In the genomic region with DNA sequence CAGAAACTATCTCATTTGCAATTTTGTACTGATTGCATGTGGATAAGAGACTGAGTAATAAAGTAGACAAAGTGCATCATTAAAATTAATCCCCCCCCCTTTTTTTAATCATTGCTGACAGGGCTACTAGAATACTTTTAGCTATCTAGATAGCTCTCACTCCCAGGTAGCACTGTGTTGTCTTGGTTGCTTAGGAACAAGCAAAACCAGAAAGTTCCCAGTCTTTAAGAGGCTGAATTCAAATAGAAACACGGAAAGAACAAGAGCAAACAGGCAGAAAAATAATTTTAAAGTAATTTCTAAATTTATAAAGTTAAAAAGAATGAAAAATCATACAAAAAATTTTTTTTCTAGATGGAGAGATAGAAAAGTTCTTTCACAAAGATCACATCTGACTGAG, we compare ENCODE assay signal across 27 mouse cellular contexts.
"Had no signal": no experiment of that assay in that cellular context is flagged by ENCODE, and none has a peak within 500 bp of the region (broad histone marks: within the 10 kb centered on the region; RNA-seq: fewer than 3 reads in every experiment).

No protein-coding gene starts in this region.

- H3K4me3 ChIP-seq: embryonic facial prominence, embryonic 10.5 days; embryonic facial prominence, embryonic 12.5 days; embryonic facial prominence, embryonic 13.5 days; embryonic facial prominence, embryonic 15.5 days; erythroblast, embryonic 14.5 days; forebrain, embryonic 10.5 days; forebrain, embryonic 12.5 days; forebrain, embryonic 13.5 days; forebrain, embryonic 15.5 days; gastrocnemius, adult 2 months; heart, adult 2 months had no signal

- H3K4me1 ChIP-seq: embryonic facial prominence, embryonic 10.5 days; embryonic facial prominence, embryonic 12.5 days; embryonic facial prominence, embryonic 13.5 days; embryonic facial prominence, embryonic 15.5 days; forebrain, embryonic 10.5 days; forebrain, embryonic 12.5 days; forebrain, embryonic 13.5 days; forebrain, embryonic 15.5 days had no signal

- H3K27me3 ChIP-seq: embryonic facial prominence, embryonic 12.5 days; embryonic facial prominence, embryonic 13.5 days; embryonic facial prominence, embryonic 15.5 days; forebrain, embryonic 12.5 days; forebrain, embryonic 13.5 days; forebrain, embryonic 15.5 days had no signal

- DNase-seq: cerebellum, adult 8-10 months; cerebellum, adult 9-10 months; cerebellum, adult 9-11 months; cerebellum, postnatal 10 days; cerebellum, postnatal 14 days; cerebellum, postnatal 25 days; cerebellum, postnatal 36 days; embryo, embryonic 11 days; forebrain, postnatal 0 days; gastrocnemius, adult 2 months; gastrocnemius, postnatal 10 days; gastrocnemius, postnatal 14 days; gastrocnemius, postnatal 25 days; gastrocnemius, postnatal 36 days; heart, adult 18-20 months; heart, adult 2 months had no signal

- H3K36me3 ChIP-seq: embryonic facial prominence, embryonic 10.5 days; embryonic facial prominence, embryonic 12.5 days; embryonic facial prominence, embryonic 13.5 days; embryonic facial prominence, embryonic 15.5 days; forebrain, embryonic 10.5 days; forebrain, embryonic 12.5 days; forebrain, embryonic 15.5 days had no signal

- H3K27ac ChIP-seq: embryonic facial prominence, embryonic 10.5 days; embryonic facial prominence, embryonic 12.5 days; embryonic facial prominence, embryonic 13.5 days; embryonic facial prominence, embryonic 15.5 days; forebrain, embryonic 10.5 days; forebrain, embryonic 12.5 days; forebrain, embryonic 13.5 days; forebrain, embryonic 15.5 days; gastrocnemius, adult 2 months; heart, adult 2 months had no signal

- H3K9me3 ChIP-seq: embryonic facial prominence, embryonic 10.5 days; embryonic facial prominence, embryonic 12.5 days; embryonic facial prominence, embryonic 13.5 days; embryonic facial prominence, embryonic 15.5 days; forebrain, embryonic 10.5 days; forebrain, embryonic 12.5 days; forebrain, embryonic 13.5 days; forebrain, embryonic 15.5 days had no signal

- ATAC-seq: forebrain, embryonic 13.5 days; forebrain, embryonic 14.5 days; forebrain, embryonic 15.5 days; forebrain, embryonic 16.5 days; forebrain, postnatal 0 days had no signal

- H3K4me2 ChIP-seq: embryonic facial prominence, embryonic 12.5 days; embryonic facial prominence, embryonic 13.5 days; embryonic facial prominence, embryonic 15.5 days; forebrain, embryonic 12.5 days; forebrain, embryonic 13.5 days; forebrain, embryonic 15.5 days had no signal

- H3K9ac ChIP-seq: embryonic facial prominence, embryonic 12.5 days; embryonic facial prominence, embryonic 13.5 days; embryonic facial prominence, embryonic 15.5 days; forebrain, embryonic 12.5 days; forebrain, embryonic 13.5 days; forebrain, embryonic 15.5 days; forebrain, postnatal 0 days had no signal
